Mouse (Mus musculus) right cerebral cortex, postnatal 25 days (tissue): ENCODE measurements around the gene Frmd4a.

ENCODE experiments used
- DNase-seq: peaks from one replicate; pipeline ENCODE4 v3.0.0; 2022

Gene Frmd4a

GRCm38 (mm10) chr2:4017528-4018288 is at the start of gene Frmd4a:
Gene Frmd4a, plus strand, starts transcription at chr2:4017717.
- DNase-seq: peak; percentile 59

GRCm38 (mm10) chr2:3988876-3989275 is 28.6 kb upstream of the Frmd4a start:
- peak; percentile 13 for DNase-seq

- DNase-seq: no peak
These were observed 27.1 kb upstream of the Frmd4a start for GRCm38 (mm10) chr2:3990431-3990830.

DNA sequence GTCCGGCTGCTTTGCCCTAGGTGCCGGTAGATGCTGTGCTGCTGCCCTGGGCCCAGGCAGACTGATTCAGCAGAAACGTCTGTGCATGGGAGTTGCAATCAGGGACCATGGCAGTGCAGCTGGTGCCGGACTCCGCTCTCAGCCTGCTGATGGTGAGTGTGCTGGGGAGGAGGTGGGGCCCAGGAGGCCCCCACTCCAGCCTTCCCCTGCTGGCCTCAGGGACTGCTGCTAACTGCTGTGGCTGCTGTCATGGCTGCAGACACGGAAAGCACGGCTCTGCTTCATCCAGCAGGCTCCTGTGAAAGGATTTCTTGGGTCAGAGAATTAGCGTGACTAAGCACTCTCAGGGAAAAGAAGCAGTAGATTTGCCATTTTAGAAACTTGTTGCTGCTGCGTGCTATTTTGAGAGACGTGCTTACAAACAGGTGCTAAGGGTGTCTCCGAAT is 937 bp downstream of the Frmd4a start:
- peak; percentile 76 for DNase-seq

DNA sequence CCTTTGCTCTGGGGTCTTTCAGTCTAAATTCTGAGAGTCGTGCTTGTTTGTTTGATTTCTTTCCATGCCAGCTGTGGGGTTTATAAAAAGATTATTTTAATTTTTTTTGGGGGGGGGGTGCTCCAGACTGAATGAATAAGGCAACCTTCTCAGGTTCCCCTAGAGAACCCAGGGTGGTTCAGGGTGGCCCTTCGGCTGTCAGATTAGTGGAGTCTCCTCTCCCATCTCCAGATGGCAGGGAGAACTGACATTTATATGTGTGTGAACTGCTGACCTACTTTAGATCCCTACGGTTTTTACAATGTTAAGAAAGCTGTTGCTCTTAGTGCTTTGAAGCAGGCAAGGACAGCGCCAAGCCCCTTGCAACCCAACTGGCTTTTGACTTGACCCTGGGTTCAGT is 1.4 kb downstream of the Frmd4a start:
- no peak for DNase-seq

GRCm38 (mm10) chr2:4024927-4025326 is 7.4 kb downstream of the Frmd4a start:
- no peak for DNase-seq

DNA sequence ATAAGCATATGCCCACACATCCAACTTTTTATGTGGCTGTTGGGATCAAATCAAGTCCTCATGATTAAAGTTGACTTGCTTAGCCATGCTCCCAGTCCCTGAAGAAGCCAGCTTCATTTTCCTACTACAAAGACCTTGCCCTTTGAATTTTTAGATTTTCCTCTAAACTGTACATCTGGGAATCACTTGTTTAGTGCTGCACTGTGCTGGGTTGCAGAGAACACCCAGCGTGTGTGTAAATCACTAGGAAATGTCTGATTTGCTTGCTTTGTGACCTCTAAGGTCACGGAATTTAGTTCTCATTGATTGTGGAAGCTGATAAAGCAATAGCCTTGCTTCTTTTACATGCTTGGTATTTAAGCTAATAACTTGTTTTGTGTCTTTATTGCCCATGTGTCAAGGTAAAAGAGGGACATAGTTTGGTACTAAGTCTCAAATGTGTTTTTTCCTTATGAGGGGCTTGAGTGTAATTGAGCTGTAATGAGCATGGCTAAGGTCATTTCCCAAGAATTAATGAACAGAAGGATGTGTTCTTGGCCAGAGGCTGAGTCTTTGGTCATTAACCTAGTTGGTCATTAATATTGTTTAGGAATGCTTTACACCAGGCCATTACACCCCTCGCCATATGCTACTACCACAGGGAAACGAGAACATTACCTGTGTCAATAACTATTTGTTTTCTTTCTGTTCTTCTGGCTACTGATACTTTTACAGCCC is 11.7 kb downstream of the Frmd4a start:
- no peak for DNase-seq

DNA sequence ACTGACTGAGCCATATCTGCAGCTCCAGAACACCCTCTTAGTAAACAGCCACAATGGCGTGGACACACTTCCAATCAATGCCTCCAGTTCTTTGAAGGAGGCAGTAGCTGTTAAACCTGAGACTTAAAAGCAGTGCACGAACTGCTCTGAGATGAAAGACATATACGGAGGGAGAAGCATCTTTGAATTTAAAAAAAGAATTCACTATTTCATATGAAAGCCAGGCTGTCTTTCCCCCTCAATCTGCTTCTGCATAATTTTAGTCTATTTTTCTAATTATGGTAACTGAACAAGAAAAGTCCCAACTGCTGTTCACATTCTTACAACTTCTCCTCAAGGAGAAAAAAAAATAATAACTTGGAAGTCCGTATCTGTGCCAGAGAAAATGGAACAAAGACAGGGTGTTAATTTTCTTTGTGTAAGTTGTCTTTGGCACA is 18.7 kb downstream of the Frmd4a start:
- DNase-seq: no peak

DNA sequence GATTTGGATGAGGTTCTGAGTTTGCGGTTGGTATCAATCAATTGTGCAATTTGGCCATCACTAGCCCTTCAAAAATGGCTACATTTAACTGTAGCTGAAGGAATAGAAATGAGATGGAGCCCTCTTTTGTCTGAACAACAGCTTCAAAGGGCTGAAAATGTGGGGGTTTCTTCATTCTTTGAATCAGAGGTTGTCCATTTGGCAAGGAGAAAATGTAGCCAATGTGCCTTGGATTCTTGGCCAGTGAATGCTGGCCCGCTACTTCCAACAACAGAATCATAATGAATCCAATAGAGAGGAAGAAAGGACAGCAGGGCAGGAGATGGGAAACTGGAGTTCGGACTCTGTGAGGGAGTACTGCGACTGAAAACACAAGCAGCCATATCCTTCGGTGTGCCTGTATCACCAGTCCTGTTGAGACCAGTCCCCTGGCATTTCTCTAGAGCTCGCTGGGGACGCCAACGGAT is 19.2 kb downstream of the Frmd4a start:
- no peak for DNase-seq

GRCm38 (mm10) chr2:4042009-4042408 is 24.5 kb downstream of the Frmd4a start:
- no peak for DNase-seq

DNA sequence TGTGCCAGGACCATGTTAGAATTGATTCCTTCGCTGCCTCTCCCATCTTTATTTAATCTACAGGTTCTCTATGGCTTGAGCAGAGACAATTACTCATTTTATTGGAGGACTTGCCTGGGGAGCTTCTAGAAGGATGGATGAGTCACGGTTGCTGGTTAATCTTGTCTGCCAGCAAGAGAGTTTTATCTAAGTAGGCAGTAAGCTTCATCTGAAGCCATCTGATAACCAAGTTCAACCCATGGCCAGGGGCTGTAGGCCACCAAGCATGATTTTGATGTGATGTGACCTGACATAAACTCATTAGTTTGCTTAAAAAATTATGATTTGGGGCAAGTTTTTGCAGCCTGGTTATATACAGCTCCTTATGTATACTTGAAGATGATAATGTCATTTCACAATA is 38.0 kb downstream of the Frmd4a start:
- no peak for DNase-seq

GRCm38 (mm10) chr2:4060675-4061074 is 43.2 kb downstream of the Frmd4a start:
- DNase-seq: peak; percentile 49

GRCm38 (mm10) chr2:4071831-4072230 is 54.3 kb downstream of the Frmd4a start:
- no peak for DNase-seq

- no peak for DNase-seq
These were observed 66.4 kb downstream of the Frmd4a start for GRCm38 (mm10) chr2:4083877-4084276.

- DNase-seq: no peak
These were observed 80.1 kb downstream of the Frmd4a start for GRCm38 (mm10) chr2:4097601-4098000.

DNA sequence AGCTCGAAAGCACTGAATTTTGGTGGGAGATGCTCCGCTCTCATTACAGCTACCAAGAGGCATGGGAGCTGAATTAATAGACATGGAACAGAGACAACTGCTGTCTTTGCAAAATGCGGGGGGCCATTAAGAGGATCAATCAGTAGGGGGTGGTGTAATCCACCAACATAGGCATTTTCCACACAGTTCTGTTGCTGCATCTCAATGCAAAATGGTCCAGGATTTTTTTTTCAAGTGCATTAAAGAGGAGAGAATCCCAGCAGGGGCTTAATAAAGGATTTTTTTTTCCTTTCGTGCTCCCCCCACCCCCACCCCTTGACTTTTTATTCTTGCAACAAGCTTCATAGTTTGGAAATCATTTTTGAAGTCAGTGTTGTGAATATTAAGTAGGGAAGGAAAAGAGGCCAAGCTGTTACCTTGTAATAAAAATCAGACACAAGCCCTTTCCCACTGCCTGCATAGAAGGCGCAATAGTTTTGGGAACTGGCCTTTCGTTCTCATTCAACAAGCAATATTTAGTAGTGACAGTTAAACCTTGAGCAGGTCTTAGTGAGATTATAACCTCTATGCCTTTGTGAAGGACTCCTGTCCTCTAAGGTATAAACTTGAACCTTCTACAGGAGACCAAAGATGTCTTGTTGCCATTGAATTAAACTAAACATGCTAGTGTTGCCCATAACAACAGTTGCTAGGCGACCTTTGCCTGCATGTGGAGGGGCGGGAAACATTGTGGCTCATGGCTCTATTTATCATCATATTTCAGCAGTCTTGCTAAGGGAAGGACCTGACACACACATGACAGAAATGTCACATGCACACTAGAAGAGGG is 81.6 kb downstream of the Frmd4a start:
- peak; percentile 44 for DNase-seq

DNA sequence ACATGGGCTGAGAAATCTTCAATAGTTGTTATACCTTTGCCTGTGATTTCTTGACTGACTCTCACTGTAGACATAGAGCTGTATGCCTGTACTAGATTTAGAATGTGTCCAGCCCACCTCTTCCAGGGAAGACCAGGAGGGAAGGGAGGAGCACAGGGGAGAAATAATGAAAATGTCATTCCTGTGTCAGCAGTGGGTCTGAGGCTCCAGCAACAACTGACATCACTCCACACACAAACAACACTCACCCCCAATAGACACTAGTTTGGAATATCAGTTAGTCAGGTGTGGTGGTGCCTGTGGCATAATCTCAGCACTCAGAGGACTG is 82.2 kb downstream of the Frmd4a start:
- no peak for DNase-seq

DNA sequence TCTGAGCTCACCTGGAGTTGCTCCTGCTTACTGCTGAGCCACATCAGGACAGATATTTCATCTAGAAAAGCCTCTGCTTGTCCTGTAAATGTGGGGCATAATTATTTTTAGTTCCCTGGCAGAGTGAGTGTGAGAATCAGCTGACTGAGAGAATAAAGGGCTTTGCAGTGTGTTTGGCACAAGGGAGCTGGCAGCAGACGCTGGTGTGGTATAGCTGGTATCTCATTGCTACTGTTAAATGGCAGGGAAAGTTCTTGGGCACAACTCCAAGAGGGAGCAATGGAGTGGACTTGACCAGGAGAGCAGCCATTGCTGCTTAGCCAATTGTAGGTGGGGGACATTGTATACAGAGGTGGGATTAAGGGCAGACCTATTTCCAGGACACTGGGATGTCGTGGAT is 83.9 kb downstream of the Frmd4a start:
- DNase-seq: peak; percentile 31

GRCm38 (mm10) chr2:4113303-4113920 is 95.9 kb downstream of the Frmd4a start:
- no peak for DNase-seq

GRCm38 (mm10) chr2:4119678-4120458 is 102.4 kb downstream of the Frmd4a start:
- no peak for DNase-seq

- no peak for DNase-seq
These were observed 113.7 kb downstream of the Frmd4a start for GRCm38 (mm10) chr2:4131216-4131615.

DNA sequence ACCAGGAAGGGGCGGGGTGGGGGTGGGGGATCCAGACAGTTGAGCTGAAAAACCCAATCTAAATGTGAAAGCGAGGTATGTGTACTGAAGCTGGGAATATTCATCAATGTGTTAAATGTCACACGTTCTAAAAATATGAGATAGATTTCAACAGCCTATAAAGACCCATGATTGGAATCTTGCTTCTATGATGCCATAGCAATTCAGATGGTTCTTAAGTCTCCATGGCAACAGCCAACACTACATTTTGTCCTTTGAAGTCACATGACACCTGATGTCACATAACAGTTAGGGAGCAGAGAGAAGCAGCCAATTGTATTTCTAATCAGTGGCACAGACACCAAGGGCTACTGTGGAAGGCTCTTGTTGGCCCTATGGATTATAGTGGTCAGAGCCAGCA is 120.0 kb downstream of the Frmd4a start:
- no peak for DNase-seq
